Mouse (Mus musculus) erythroid progenitor cell, adult 5-6 weeks (primary cell): ENCODE measurements at regions not wholly inside any gene's neighbourhood (a gene's known extent, or its start where the extent isn't known, plus 50 kb on each side); places are given as distances from the start of the nearest gene placed in this dataset.

Experiments used
- ATAC-seq: replicated peaks from 2 replicates; pipeline ENCODE4 v1.8.0; 2016; ENCODE audit warnings: moderate number of reproducible peaks, mild to moderate bottlenecking, moderate TSS enrichment, inconsistent platforms; ENCODE audit not compliant: poor library complexity, low FRiP score, severe bottlenecking

- ATAC-seq = no peak
Measured at GRCm38 (mm10) chr2:71681148-71681547, 64.3 kb upstream of the Itga6 start.

GRCm38 (mm10) chr2:71683375-71683774, 62.0 kb upstream of the Itga6 start:
- ATAC-seq = no peak

GRCm38 (mm10) chr2:71685239-71685638, 60.2 kb upstream of the Itga6 start:
- ATAC-seq = no peak

- ATAC-seq = no peak
Measured at GRCm38 (mm10) chr2:71689041-71689440, 56.4 kb upstream of the Itga6 start.

GRCm38 (mm10) chr2:71690277-71691161, 54.9 kb upstream of the Itga6 start:
- 0 out of 2 replicates have a peak, but pooled peaks have one; percentile 30 for ATAC-seq

- no peak for ATAC-seq
Measured at GRCm38 (mm10) chr2:71694758-71695310, 50.6 kb upstream of the Itga6 start.
